14 mouse cellular contexts compared by ENCODE assay signal in genomic region chr4:9951441-9951840, GRCm38 (mm10).
"Had no signal": no experiment of that assay in that cellular context is flagged by ENCODE, and none has a peak within 500 bp of the region (broad histone marks: within the 10 kb centered on the region; RNA-seq: fewer than 3 reads in every experiment).

No protein-coding gene starts in this region.

- H3K9me3 ChIP-seq: liver, embryonic 13.5 days had no signal

- H3K4me1 ChIP-seq: liver, embryonic 13.5 days had no signal

- H3K4me3 ChIP-seq: left cerebral cortex, adult 2 months; liver, embryonic 13.5 days had no signal

- H3K27me3 ChIP-seq: liver, embryonic 13.5 days had no signal

- H3K27ac ChIP-seq: left cerebral cortex, adult 2 months; liver, embryonic 13.5 days; stomach, postnatal 0 days had no signal

- DNase-seq: kidney, postnatal 10 days; kidney, postnatal 36 days; layer of hippocampus, postnatal 36 days; liver, embryonic 13.5 days; lung, adult 2 months; lung, postnatal 14 days; lung, postnatal 4 days; midbrain, embryonic 14.5 days; thymus, adult 2 months; thymus, postnatal 14 days; thymus, postnatal 4 days had no signal

- H3K9ac ChIP-seq: liver, embryonic 13.5 days had no signal

- H3K4me2 ChIP-seq: liver, embryonic 13.5 days; midbrain, embryonic 11.5 days had no signal

- H3K36me3 ChIP-seq: liver, embryonic 13.5 days had no signal
